Mouse (Mus musculus) kidney, postnatal 36 days (tissue): ENCODE measurements around the gene Rps28.

ENCODE experiments used
- DNase-seq, 2 experiments: peaks; one replicate each; pipeline ENCODE4 v3.0.0; 2021 to 2022; ENCODE audit warnings: mixed read lengths in 2 of 2

Rps28 gene

GRCm38 (mm10) chr17:33771617-33772016 is 52.7 kb downstream of the Rps28 start:
- no peak for DNase-seq
